Mouse (Mus musculus) kidney, postnatal 10 days (tissue): ENCODE results near the gene Gm10486.
"Not testable (repeated sequence)": the region's sequence is repeated elsewhere in the genome, so short reads cannot be mapped to it uniquely, and the experiment has no call there.

ENCODE experiments used
- DNase-seq: peaks from one replicate; pipeline ENCODE4 v3.0.0; 2021; ENCODE audit warnings: mixed read lengths

Gene Gm10486

DNA sequence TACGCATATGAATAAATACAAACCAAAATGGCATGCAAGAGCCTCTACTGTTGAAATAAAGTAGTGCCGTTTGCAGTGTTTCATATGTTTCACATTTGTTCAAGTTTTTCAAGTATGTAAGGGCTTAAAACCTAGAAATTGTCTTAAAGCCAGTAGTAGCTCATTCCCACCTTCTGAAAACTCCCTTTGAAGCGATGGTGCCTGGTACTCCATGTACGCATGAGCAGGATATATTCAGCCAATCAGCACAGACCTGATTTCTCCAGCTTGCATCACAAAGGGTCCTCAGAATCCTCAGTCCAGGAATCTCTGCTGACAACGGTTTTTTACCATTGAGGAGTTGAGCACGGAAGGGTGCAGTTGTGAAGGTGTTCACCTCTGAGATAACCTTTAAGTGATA lies at the start of gene Gm10486:
TSS of gene Gm10486 (plus strand) at position 301 of the 400 bp plus-strand sequence.
- DNase-seq = not testable (repeated sequence)
